Mouse (Mus musculus) urinary bladder, postnatal 25 days (tissue): ENCODE data around the gene Shisal1.
A peak's percentile ranks its signal among the peaks of the same experiment; 100 is the strongest.

Experiments used
- DNase-seq: peaks from one replicate; pipeline ENCODE4 v3.0.0; 2022; ENCODE audit warnings: low spot score

The Shisal1 gene

GRCm38 (mm10) chr15:84446997-84447396 lies at the start of gene Shisal1:
TSS of gene Shisal1 (minus strand) at chr15:84447097.
- DNase-seq, result no peak

- DNase-seq, result no peak
Observed at GRCm38 (mm10) chr15:84490486-84490885, 43.6 kb upstream of the Shisal1 start.

GRCm38 (mm10) chr15:84484255-84484654 lies 37.4 kb upstream of the Shisal1 start:
- no peak for DNase-seq

GRCm38 (mm10) chr15:84483622-84484021 lies 36.7 kb upstream of the Shisal1 start:
- DNase-seq, result no peak

GRCm38 (mm10) chr15:84481259-84481877 lies 34.5 kb upstream of the Shisal1 start:
- no peak for DNase-seq

GRCm38 (mm10) chr15:84469391-84469790 lies 22.5 kb upstream of the Shisal1 start:
- no peak for DNase-seq

- no peak for DNase-seq
Observed at GRCm38 (mm10) chr15:84467761-84468160, 20.9 kb upstream of the Shisal1 start.

- DNase-seq, result no peak
Observed at GRCm38 (mm10) chr15:84466458-84467267, 19.8 kb upstream of the Shisal1 start.

- DNase-seq, result no peak
Observed at GRCm38 (mm10) chr15:84461429-84461828, 14.5 kb upstream of the Shisal1 start.

GRCm38 (mm10) chr15:84458983-84459382 lies 12.1 kb upstream of the Shisal1 start:
- DNase-seq, result no peak

GRCm38 (mm10) chr15:84455286-84455685 lies 8.4 kb upstream of the Shisal1 start:
- DNase-seq, result no peak

- no peak for DNase-seq
Observed at GRCm38 (mm10) chr15:84453091-84453490, 6.2 kb upstream of the Shisal1 start.

GRCm38 (mm10) chr15:84450441-84451183 lies 3.7 kb upstream of the Shisal1 start:
- peak; percentile 67 for DNase-seq

GRCm38 (mm10) chr15:84445812-84446716 lies 833 bp downstream of the Shisal1 start:
- no peak for DNase-seq

GRCm38 (mm10) chr15:84444181-84444580 lies 2.7 kb downstream of the Shisal1 start:
- DNase-seq, result no peak

GRCm38 (mm10) chr15:84443631-84444030 lies 3.3 kb downstream of the Shisal1 start:
- no peak for DNase-seq

- no peak for DNase-seq
Observed at GRCm38 (mm10) chr15:84441682-84442315, 5.1 kb downstream of the Shisal1 start.

GRCm38 (mm10) chr15:84440820-84441219 lies 6.1 kb downstream of the Shisal1 start:
- DNase-seq, result no peak

GRCm38 (mm10) chr15:84433586-84434185 lies 13.2 kb downstream of the Shisal1 start:
- no peak for DNase-seq

- DNase-seq, result no peak
Observed at GRCm38 (mm10) chr15:84430482-84430881, 16.4 kb downstream of the Shisal1 start.

- no peak for DNase-seq
Observed at GRCm38 (mm10) chr15:84427624-84428023, 19.3 kb downstream of the Shisal1 start.
